Mouse (Mus musculus): ENCODE results near the gene 4930432K21Rik. TPM values are rescaled to one million over a fixed set of nuclear protein-coding genes. Genes with fewer than 3 reads are reported as not detected.
A peak's percentile ranks its signal among the peaks of the same experiment; 100 is the strongest.

The 4930432K21Rik gene
- polyA plus RNA-seq, 1 experiment from 2014 or later: 1.7 TPM

GRCm38 (mm10) chr8:84217206-84217605 lies 69.4 kb downstream of the 4930432K21Rik start:
- Histone ChIP-seq H3K27me3 (no peaks in the 10 kb centered on the region), H3K4me1 (no peaks in the 10 kb centered on the region), H3K9ac (no peak overlapping the region), H3K27ac (no peak overlapping the region), H3K4me3 (no peak overlapping the region), H3K4me2 (no peak overlapping the region), H3K36me3 (peaks cover 81% of the 10 kb centered on the region), H3K9me3 (no peaks in the 10 kb centered on the region)
- 94% methylated on average over 11 of the region's 11 CpGs for WGBS
- ATAC-seq (ENCODE audit: borderline replicate concordance, extremely low read depth, low FRiP score, low TSS enrichment): no peak

GRCm38 (mm10) chr8:84218143-84218542 lies 70.3 kb downstream of the 4930432K21Rik start:
- 80% methylated on average over 5 of the region's 5 CpGs for WGBS
- no peak for ATAC-seq (ENCODE audit: borderline replicate concordance, extremely low read depth, low FRiP score, low TSS enrichment)

GRCm38 (mm10) chr8:84220105-84220504 lies 72.3 kb downstream of the 4930432K21Rik start:
- no peak for ATAC-seq (ENCODE audit: borderline replicate concordance, extremely low read depth, low FRiP score, low TSS enrichment)
- Histone ChIP-seq H3K36me3 (peaks cover 84% of the 10 kb centered on the region), H3K9ac (no peak overlapping the region), H3K4me1 (no peaks in the 10 kb centered on the region), H3K27me3 (no peaks in the 10 kb centered on the region), H3K9me3 (no peaks in the 10 kb centered on the region), H3K4me2 (no peak overlapping the region), H3K4me3 (no peak overlapping the region), H3K27ac (no peak overlapping the region)
- WGBS: 66% methylated on average over 7 of the region's 7 CpGs

More at GRCm38 (mm10) chr8:84218143-84218542, 70.3 kb downstream of the 4930432K21Rik start:
- peaks cover 82% of the 10 kb centered on the region for H3K36me3 ChIP-seq
- H3K4me2 ChIP-seq: no peak overlapping the region
- H3K4me1 ChIP-seq: no peaks in the 10 kb centered on the region
- no peak overlapping the region for H3K9ac ChIP-seq
- no peak overlapping the region for H3K27ac ChIP-seq
- no peaks in the 10 kb centered on the region for H3K9me3 ChIP-seq
- H3K27me3 ChIP-seq: no peaks in the 10 kb centered on the region
- H3K4me3 ChIP-seq: no peak overlapping the region

MicroRNAs encoded within 50 kb of the gene (microRNA counts, 519-probe panel; counts per million panel counts)
- microRNA mmu-miR-181c: 2,615 counts per million, percentile 61 among the panel's probes with 10 or more counts
- microRNA mmu-miR-23a: 3,343 counts per million, percentile 88 among the panel's probes with 10 or more counts
- microRNA mmu-miR-27a: 3,612 counts per million, percentile 93 among the panel's probes with 10 or more counts

Small RNAs within 50 kb of the gene (microRNA-seq; reads per million reads assigned to microRNA genes)
- not detected for gene Gm25110
- gene Mir181c: 5,670 reads per million, percentile 91 among the genes with 10 or more reads in this experiment
- 4,115 reads per million, percentile 88 among the genes with 10 or more reads in this experiment for gene Mir181d
- gene Mir23a: 16,414 reads per million, percentile 97 among the genes with 10 or more reads in this experiment
- not detected for gene Mir24-2
- gene Mir27a: 286 reads per million, percentile 64 among the genes with 10 or more reads in this experiment
- gene Mir3074-2: not detected

Other genes starting within 250 kb of the 4930432K21Rik start
- gene Adgrl1, start 247.9 kb upstream of the 4930432K21Rik start, polyA plus RNA-seq (2015; fragmentation: Nextera tagmentation; extraction: Ambion mirVana): 18.6 and 19.7 TPM in 2 replicates
- gene Gm10644, start 192.8 kb upstream of the 4930432K21Rik start, polyA plus RNA-seq (2015; fragmentation: Nextera tagmentation; extraction: Ambion mirVana): 0.74 and 0.86 TPM in 2 replicates
- 82.2 and 83.5 TPM in 2 replicates for gene Asf1b, start 192.5 kb upstream of the 4930432K21Rik start, polyA plus RNA-seq (2015; fragmentation: Nextera tagmentation; extraction: Ambion mirVana)
- gene Prkaca, start 175.0 kb upstream of the 4930432K21Rik start, polyA plus RNA-seq (2015; fragmentation: Nextera tagmentation; extraction: Ambion mirVana): 156 TPM in 2 replicates
- gene Samd1, start 150.4 kb upstream of the 4930432K21Rik start, polyA plus RNA-seq (2015; fragmentation: Nextera tagmentation; extraction: Ambion mirVana): 11.3 and 12.1 TPM in 2 replicates
- 0.93 and 0.98 TPM in 2 replicates for gene 1700067K01Rik, start 146.5 kb upstream of the 4930432K21Rik start, polyA plus RNA-seq (2015; fragmentation: Nextera tagmentation; extraction: Ambion mirVana)
- gene 2210011C24Rik, start 135.9 kb upstream of the 4930432K21Rik start, polyA plus RNA-seq (2015; fragmentation: Nextera tagmentation; extraction: Ambion mirVana): 2.2 and 2.6 TPM in 2 replicates
- 6.0 and 6.7 TPM in 2 replicates for gene Palm3, start 126.6 kb upstream of the 4930432K21Rik start, polyA plus RNA-seq (2015; fragmentation: Nextera tagmentation; extraction: Ambion mirVana)
- gene Il27ra, start 105.4 kb upstream of the 4930432K21Rik start, polyA plus RNA-seq (2015; fragmentation: Nextera tagmentation; extraction: Ambion mirVana): 1.4 and 2.2 TPM in 2 replicates
- gene Rln3, start 103.0 kb upstream of the 4930432K21Rik start, polyA plus RNA-seq (2015; fragmentation: Nextera tagmentation; extraction: Ambion mirVana): not detected in 2 replicates
- 1.3 TPM in 2 replicates for gene Gm10643, start 82.9 kb upstream of the 4930432K21Rik start, polyA plus RNA-seq (2015; fragmentation: Nextera tagmentation; extraction: Ambion mirVana)
- 9.0 and 10.6 TPM in 2 replicates for gene Rfx1, start 81.2 kb upstream of the 4930432K21Rik start, polyA plus RNA-seq (2015; fragmentation: Nextera tagmentation; extraction: Ambion mirVana)
- gene Dcaf15, start 43.3 kb upstream of the 4930432K21Rik start, polyA plus RNA-seq (2015; fragmentation: Nextera tagmentation; extraction: Ambion mirVana): 9.3 and 9.5 TPM in 2 replicates
- gene Podnl1, start 22.0 kb upstream of the 4930432K21Rik start, polyA plus RNA-seq (2015; fragmentation: Nextera tagmentation; extraction: Ambion mirVana): 0.16 and 0.36 TPM in 2 replicates
- gene Cc2d1a, start 89 bp upstream of the 4930432K21Rik start, polyA plus RNA-seq (2015; fragmentation: Nextera tagmentation; extraction: Ambion mirVana): 23.1 and 23.4 TPM in 2 replicates
- gene Nanos3, start 37.2 kb downstream of the 4930432K21Rik start, polyA plus RNA-seq (2015; fragmentation: Nextera tagmentation; extraction: Ambion mirVana): 2.7 and 3.2 TPM in 2 replicates
- gene Zswim4, start 89.0 kb downstream of the 4930432K21Rik start, polyA plus RNA-seq (2015; fragmentation: Nextera tagmentation; extraction: Ambion mirVana): 13.6 and 14.2 TPM in 2 replicates
- gene D8Ertd738e, start 101.7 kb downstream of the 4930432K21Rik start, polyA plus RNA-seq (2015; fragmentation: Nextera tagmentation; extraction: Ambion mirVana): 320 and 350 TPM in 2 replicates
- gene Mri1, start 109.3 kb downstream of the 4930432K21Rik start, polyA plus RNA-seq (2015; fragmentation: Nextera tagmentation; extraction: Ambion mirVana): 67.2 and 72.4 TPM in 2 replicates
- gene Ccdc130, start 122.4 kb downstream of the 4930432K21Rik start, polyA plus RNA-seq (2015; fragmentation: Nextera tagmentation; extraction: Ambion mirVana): 20.5 and 22.8 TPM in 2 replicates
- gene Cacna1a, start 240.4 kb downstream of the 4930432K21Rik start, polyA plus RNA-seq (2015; fragmentation: Nextera tagmentation; extraction: Ambion mirVana): 2.1 and 2.4 TPM in 2 replicates

Measured in lung, embryonic 15.5 days (tissue).